Mouse (Mus musculus) heart, postnatal 0 days (tissue): ENCODE measurements at regions not wholly inside any gene's neighbourhood (a gene's known extent, or its start where the extent isn't known, plus 50 kb on each side); places are given as distances from the start of the nearest gene placed in this dataset.
A peak's percentile ranks its signal among the peaks of the same experiment; 100 is the strongest.

Source experiments
- ATAC-seq: fragments of 200-750 bp; cut with Nextera tagmentation; 2 replicates; pipeline ENCODE4 v1.8.0; 2017; ENCODE audit warnings: low read depth, moderate number of reproducible peaks, moderate library complexity; ENCODE audit not compliant: insufficient read depth
- DNase-seq: peaks from one replicate; pipeline ENCODE4 v3.0.0-alpha.2; 2016; ENCODE audit warnings: low spot score
- H3K27ac ChIP-seq: fragments of 300-500 bp; sonication (generic); 2 replicates; pipeline ENCODE4 v1.5.1; 2014; ENCODE audit warnings: low read depth, mild to moderate bottlenecking
- H3K27me3 ChIP-seq: fragments of 300-500 bp; sonication (generic); 2 replicates; pipeline ENCODE4 v1.6.1; 2014; ENCODE audit warnings: low read length, mixed read lengths; ENCODE audit not compliant: control insufficient read depth, insufficient read depth
- H3K36me3 ChIP-seq: fragments of 300-500 bp; sonication (generic); replicated peaks from 2 replicates; pipeline ENCODE4 v1.6.1; 2014; ENCODE audit warnings: low read length, mixed read lengths; ENCODE audit not compliant: control insufficient read depth, insufficient read depth
- H3K4me1 ChIP-seq: fragments of 300-500 bp; sonication (generic); 2 replicates; pipeline ENCODE4 v1.6.1; 2014; ENCODE audit warnings: antibody characterized with exemption; ENCODE audit not compliant: control insufficient read depth, insufficient read depth
- H3K4me2 ChIP-seq: fragments of 300-500 bp; sonication (generic); 2 replicates; pipeline ENCODE4 v1.6.1; 2014; ENCODE audit warnings: low read depth, mild to moderate bottlenecking, low read length, moderate library complexity
- H3K4me3 ChIP-seq: fragments of 300-500 bp; sonication (generic); 2 replicates; pipeline ENCODE4 v1.5.1; 2014; ENCODE audit warnings: low read depth, low read length
- H3K9ac ChIP-seq: fragments of 300-500 bp; sonication (generic); replicated peaks from 2 replicates; pipeline ENCODE4 v1.6.1; 2014; ENCODE audit warnings: low read depth, low read length, mixed read lengths
- H3K9me3 ChIP-seq: fragments of 300-500 bp; sonication (generic); replicated peaks from 2 replicates; pipeline ENCODE4 v1.6.1; 2016; ENCODE audit warnings: low read length; ENCODE audit not compliant: control insufficient read depth
- CTCF ChIP-seq: IDR thresholded peaks from 2 replicates; pipeline ENCODE4 v1.5.1; 2016; ENCODE audit warnings: antibody characterized with exemption, control low read depth, low read depth
- EP300 ChIP-seq: IDR thresholded peaks from 2 replicates; pipeline ENCODE4 v1.6.1; 2016; ENCODE audit warnings: antibody characterized with exemption, low read depth
- WGBS: fragments of 180-500 bp; shearing (Covaris S2); extraction: QIAGEN DNeasy Blood & Tissue Kit; methylation state at CpG from one replicate; pipeline ENCODE4 v1.1.7; 2014; 5-methylcytosine and 5-hydroxymethylcytosine counted together

DNA sequence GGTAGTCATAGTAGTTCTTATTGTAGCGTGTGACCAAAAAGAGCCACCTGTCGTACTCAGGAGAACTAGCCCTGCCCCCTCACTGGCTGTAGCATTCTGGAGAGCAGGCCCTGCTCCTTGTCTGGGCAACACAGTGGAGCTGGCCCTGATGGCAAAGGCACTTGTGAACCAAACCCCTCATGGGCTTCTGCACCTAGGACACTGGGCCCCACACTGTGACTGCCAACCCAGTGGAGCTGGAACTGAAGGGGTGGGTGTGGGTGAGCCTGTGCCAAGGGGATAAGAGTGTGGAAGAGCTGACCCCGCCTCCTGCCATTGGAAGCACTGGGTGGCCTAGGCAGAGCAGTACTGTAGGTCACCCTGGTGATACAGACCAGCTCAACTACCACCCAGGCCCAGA, 268.0 kb upstream of the Nt5e start:
- Histone ChIP-seq H3K9me3 (0 out of 2 replicates have a peak, but pooled peaks cover 3% of the 10 kb centered on the region), H3K27me3 (0 out of 2 replicates have a peak, but pooled peaks cover 4% of the 10 kb centered on the region), H3K4me2 (no peak overlapping the region), H3K36me3 (no peaks in the 10 kb centered on the region), H3K4me3 (no peak overlapping the region), H3K27ac (no peak overlapping the region), H3K9ac (no peak overlapping the region), H3K4me1 (no peaks in the 10 kb centered on the region)
- ATAC-seq (no peak; the same call in 1 of the 2 replicates), DNase-seq (no peak)
- no peak for TF ChIP-seq EP300
- TF ChIP-seq CTCF, result no peak
- 71% methylated on average over 3 of the region's 3 CpGs for WGBS

GRCm38 (mm10) chr9:88063973-88064676, 262.9 kb upstream of the Nt5e start:
- Histone ChIP-seq H3K36me3 (no peaks in the 10 kb centered on the region), H3K4me2 (no peak overlapping the region), H3K27ac (no peak overlapping the region), H3K4me1 (no peaks in the 10 kb centered on the region), H3K9ac (no peak overlapping the region), H3K9me3 (0 out of 2 replicates have a peak, but pooled peaks cover 3% of the 10 kb centered on the region), H3K27me3 (0 out of 2 replicates have a peak, but pooled peaks cover 6% of the 10 kb centered on the region), H3K4me3 (no peak overlapping the region)
- no peak for TF ChIP-seq CTCF
- DNase-seq (no peak), ATAC-seq (no peak)
- 63% methylated on average over 3 of the region's 3 CpGs for WGBS

GRCm38 (mm10) chr9:88065057-88065456, 261.9 kb upstream of the Nt5e start:
- H3K27me3 ChIP-seq, result 0 out of 2 replicates have a peak, but pooled peaks cover 9% of the 10 kb centered on the region
- ATAC-seq (no peak), DNase-seq (no peak)
- no peak overlapping the region for H3K4me2 ChIP-seq
- H3K4me3 ChIP-seq, result no peak overlapping the region
- H3K4me1 ChIP-seq, result no peaks in the 10 kb centered on the region
- 63% methylated on average over 4 of the region's 4 CpGs for WGBS
- 0 out of 2 replicates have a peak, but pooled peaks cover 3% of the 10 kb centered on the region for H3K9me3 ChIP-seq
- no peak overlapping the region for H3K27ac ChIP-seq
- H3K36me3 ChIP-seq, result no peaks in the 10 kb centered on the region
- no peak overlapping the region for H3K9ac ChIP-seq
- TF ChIP-seq CTCF (no peak), EP300 (no peak)

- H3K36me3 ChIP-seq, result no peaks in the 10 kb centered on the region
- TF ChIP-seq CTCF (no peak), EP300 (no peak)
- no peak for ATAC-seq
- 0 out of 2 replicates have a peak, but pooled peaks cover 9% of the 10 kb centered on the region for H3K27me3 ChIP-seq
- H3K4me3 ChIP-seq, result no peak overlapping the region
- H3K9me3 ChIP-seq, result 0 out of 2 replicates have a peak, but pooled peaks cover 3% of the 10 kb centered on the region
- H3K4me2 ChIP-seq, result no peak overlapping the region
- 71% methylated on average over 7 of the region's 7 CpGs for WGBS
- no peak overlapping the region for H3K9ac ChIP-seq
- no peak for DNase-seq
- no peak overlapping the region for H3K27ac ChIP-seq
- no peaks in the 10 kb centered on the region for H3K4me1 ChIP-seq
These were observed 261.2 kb upstream of the Nt5e start for GRCm38 (mm10) chr9:88065777-88066176.

GRCm38 (mm10) chr9:88068322-88068721, 258.7 kb upstream of the Nt5e start:
- Histone ChIP-seq H3K9ac (no peak overlapping the region), H3K9me3 (no peaks in the 10 kb centered on the region), H3K4me3 (no peak overlapping the region), H3K27ac (no peak overlapping the region), H3K4me2 (no peak overlapping the region), H3K27me3 (0 out of 2 replicates have a peak, but pooled peaks cover 12% of the 10 kb centered on the region), H3K36me3 (no peaks in the 10 kb centered on the region), H3K4me1 (no peaks in the 10 kb centered on the region)
- DNase-seq, result no peak
- no peak for TF ChIP-seq EP300
- TF ChIP-seq CTCF, result no peak
- no peak for ATAC-seq
- WGBS, result 87% methylated on average over 8 of the region's 8 CpGs

DNA sequence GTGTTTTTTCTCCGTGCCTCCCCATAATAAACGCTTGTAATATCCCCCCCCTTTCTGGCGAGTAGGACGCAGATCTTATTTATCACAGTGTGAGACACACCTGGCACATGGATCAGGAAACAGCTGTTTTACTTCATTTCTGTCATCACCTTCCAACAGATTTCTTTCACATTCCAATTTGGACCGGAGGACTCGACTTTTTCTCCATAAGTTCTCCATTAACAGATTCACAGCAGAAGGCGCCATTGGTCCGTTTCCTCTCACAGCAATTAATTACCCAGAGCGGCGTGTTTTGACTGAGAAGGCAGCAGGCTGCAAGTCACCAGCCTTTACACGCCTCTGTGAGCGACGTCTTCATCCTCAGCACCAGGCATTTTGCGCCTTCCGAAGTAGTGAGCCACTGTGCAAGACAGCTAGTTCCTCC, 258.1 kb upstream of the Nt5e start:
- Histone ChIP-seq H3K4me2 (peak overlapping the region; percentile 15; the same call in 1 of the 2 replicates), H3K27me3 (0 out of 2 replicates have a peak, but pooled peaks cover 9% of the 10 kb centered on the region), H3K4me1 (no peaks in the 10 kb centered on the region), H3K36me3 (no peaks in the 10 kb centered on the region), H3K27ac (no peak overlapping the region), H3K9me3 (no peaks in the 10 kb centered on the region), H3K9ac (no peak overlapping the region), H3K4me3 (no peak overlapping the region)
- DNase-seq (peak; percentile 29), ATAC-seq (no peak)
- TF ChIP-seq CTCF (no peak), EP300 (no peak)
- WGBS, result 57% methylated on average over 15 of the region's 15 CpGs
